Mouse (Mus musculus) ES-CJ7 (cell line): ENCODE data around the gene Asgr1.
"Not testable (repeated sequence)": the region's sequence is repeated elsewhere in the genome, so short reads cannot be mapped to it uniquely, and the experiment has no call there.

Experiments used
- DNase-seq: peaks from one replicate; pipeline ENCODE4 v3.0.0; 2011; ENCODE audit warnings: low read depth, low spot score

Gene Asgr1

GRCm38 (mm10) chr11:70053898-70054570 is at the start of gene Asgr1:
Gene Asgr1, plus strand, starts transcription at chr11:70054085.
- no peak for DNase-seq

- peak; percentile 79 for DNase-seq
These were observed 48.4 kb upstream of the Asgr1 start for GRCm38 (mm10) chr11:70005521-70005920.

DNA sequence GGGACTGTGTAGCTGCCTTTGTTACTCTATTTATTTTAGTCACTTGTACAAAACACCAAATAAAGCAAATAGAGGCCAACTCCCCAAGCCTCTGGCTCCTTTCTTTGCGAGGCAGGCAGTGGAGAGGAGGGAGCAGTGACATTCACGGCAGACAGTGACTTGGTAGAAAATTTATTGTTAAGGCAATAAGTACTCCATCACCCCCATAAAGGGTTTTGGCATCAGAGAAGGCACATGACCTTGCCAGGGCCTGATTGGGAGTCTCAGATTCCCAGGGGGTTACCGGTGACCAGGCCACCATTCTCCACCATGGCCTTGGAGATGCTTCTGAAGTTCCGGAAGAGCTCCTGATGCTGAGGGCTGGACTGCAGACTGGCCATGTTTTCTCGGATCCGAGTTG is 43.9 kb upstream of the Asgr1 start:
- no peak for DNase-seq

GRCm38 (mm10) chr11:70010548-70010947 is 43.3 kb upstream of the Asgr1 start:
- no peak for DNase-seq

- DNase-seq = no peak
These were observed 42.9 kb upstream of the Asgr1 start for GRCm38 (mm10) chr11:70010961-70011360.

DNA sequence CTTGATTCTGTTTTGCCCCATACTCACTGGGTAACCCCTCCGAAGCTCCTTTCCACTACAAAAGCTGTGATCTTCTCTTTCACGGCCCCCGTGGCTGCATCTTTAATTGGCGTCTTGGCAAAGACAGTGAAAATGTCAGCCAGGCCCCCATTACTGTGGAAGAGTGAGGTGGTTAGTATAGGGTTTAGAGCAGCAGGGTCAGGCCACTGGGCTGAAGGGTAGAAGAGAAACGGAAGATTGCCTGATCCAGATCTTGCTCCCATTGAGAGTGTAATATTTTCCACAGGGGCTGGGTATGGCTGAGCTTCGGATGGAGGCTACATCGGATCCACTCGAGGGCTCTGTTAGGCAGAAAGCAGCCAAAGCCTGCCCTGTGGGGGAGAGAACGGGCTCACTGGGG is 41.0 kb upstream of the Asgr1 start:
- no peak for DNase-seq

GRCm38 (mm10) chr11:70013408-70013807 is 40.5 kb upstream of the Asgr1 start:
- DNase-seq = no peak

GRCm38 (mm10) chr11:70014051-70014450 is 39.8 kb upstream of the Asgr1 start:
- no peak for DNase-seq

DNA sequence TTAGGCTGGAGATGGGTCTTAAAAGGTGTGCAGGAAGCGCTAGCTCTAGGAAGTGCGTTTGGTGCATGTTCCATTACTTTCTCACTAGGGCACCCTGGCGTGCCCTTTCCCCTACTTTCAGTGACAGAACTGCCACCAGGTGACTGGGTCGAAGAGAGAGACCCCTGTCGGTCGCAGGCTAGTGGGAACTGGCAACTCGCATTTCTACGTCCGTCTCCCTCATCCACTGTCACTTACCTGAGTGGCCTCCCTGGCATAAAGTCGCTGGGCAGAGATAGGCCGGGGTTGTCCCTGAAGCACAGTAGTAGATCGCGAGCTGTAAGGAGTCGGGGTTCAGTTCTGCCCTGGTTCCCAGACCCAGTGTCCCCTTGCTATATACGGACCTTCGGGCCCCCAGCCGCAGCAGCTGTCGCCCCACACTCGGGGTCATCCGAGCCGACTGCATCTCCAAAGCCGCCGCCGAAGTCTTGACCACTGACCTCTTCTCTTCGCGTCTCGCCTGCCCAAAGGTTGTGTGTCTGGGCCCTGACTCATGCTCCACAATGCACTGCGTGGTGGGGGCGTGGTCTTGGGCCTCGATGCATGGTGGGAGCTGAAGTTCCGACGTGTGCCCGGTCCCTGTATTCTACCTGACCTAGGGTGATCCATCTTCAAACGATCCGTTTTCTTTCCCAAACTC is 38.9 kb upstream of the Asgr1 start, which contains the start of gene Acadvl:
Gene Acadvl, minus strand, starts transcription at position 532 of the 679 bp plus-strand sequence.
- DNase-seq = peak; percentile 84

DNA sequence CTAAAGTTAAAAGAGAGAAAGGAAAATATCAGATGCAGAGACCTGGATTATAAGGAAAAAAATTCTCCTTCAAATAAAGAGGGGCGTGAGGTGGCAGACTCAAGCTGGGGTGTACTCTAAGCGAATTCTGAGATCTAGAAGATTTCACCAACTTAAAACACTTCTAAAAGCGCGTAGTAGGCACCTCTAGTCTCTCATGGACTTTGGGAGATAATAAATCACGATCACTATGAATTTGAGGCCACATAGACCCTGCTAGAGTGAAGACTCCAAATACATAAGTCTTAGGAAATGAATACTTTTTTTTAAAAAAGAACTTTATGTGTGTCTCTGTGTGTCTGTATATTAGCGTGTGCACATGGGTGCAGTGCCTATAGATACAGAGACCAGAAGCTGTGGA is 38.2 kb upstream of the Asgr1 start:
- no peak for DNase-seq

GRCm38 (mm10) chr11:70016177-70016576 is 37.7 kb upstream of the Asgr1 start:
- not testable (repeated sequence) for DNase-seq

DNA sequence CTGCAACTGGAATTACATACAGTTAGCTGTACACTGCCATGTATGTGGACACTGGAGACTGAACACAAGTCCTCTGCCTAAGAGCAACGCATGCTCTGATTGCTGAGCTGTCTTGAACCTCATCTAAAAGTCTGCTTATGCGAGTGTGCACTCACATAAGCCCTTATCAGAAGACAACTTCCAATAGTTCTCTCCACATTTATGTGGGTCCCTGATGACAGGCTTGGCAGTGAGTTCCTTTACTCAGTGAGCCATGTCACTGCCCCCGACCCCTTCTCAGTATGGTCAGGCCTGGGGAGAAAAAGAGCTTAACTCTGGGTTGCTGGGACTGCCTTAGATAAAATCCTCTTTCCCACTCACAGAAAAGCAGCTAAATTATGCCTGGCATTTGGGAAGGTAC is 37.2 kb upstream of the Asgr1 start, which contains the start of gene Dlg4:
Gene Dlg4, plus strand, starts transcription at position 274 of the 400 bp plus-strand sequence.
- DNase-seq = no peak

DNA sequence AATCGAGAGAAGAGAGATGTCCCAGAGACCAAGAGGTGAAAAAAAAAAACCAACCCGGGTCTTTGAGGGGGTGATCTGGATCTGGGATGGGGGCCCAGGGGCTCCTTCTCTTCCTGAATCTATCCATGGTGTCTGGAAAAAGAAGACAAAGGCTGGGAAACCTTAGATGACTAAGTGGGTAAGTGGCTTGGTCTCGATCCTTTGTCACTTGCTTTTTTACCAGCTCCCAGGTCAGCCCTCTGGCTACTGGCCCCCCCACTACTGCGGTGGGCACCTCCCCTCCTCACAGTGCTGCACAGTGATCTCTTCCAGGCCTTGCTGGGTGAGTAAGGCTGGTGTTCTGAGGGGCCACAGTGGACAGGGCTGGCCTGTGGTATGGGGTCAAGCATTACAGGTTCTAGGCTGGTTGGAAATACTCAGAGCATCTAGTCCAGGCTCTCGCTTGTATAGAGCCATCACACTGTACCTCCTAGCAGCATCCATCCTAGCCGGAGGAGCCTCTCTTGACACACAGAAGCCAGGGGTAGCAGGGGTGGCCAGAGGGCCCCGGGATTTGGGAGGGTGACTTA is 36.6 kb upstream of the Asgr1 start:
- DNase-seq = no peak

- no peak for DNase-seq
These were observed 35.5 kb upstream of the Asgr1 start for GRCm38 (mm10) chr11:70018131-70018990.

DNA sequence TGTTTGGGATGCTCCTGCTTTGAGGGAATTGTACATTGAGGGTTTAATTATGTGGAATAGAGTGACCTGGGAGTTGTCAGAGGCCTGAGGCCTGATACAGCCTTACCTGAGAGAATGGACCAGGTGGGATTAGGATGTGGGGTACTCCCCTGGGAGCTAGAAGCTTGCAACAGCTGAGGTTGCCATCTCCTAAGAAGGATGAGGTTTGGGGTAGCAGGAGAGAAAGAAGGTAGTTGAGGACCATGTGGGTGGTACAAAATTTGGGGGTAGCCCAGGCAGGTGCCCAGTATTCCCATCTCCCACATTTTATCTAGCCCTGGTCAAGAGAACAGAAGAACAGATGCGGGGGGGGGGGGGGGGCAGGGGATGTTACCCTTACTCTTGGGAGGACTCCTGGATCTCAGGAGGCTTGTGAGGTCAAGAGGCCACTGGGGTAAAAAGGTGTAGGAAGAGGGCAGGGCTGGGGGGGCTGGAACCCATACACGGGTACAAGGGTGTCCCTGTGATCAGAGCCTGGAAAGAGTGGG is 34.3 kb upstream of the Asgr1 start:
- no peak for DNase-seq

GRCm38 (mm10) chr11:70020022-70020631 is 33.8 kb upstream of the Asgr1 start:
- DNase-seq = no peak

GRCm38 (mm10) chr11:70020731-70021263 is 33.1 kb upstream of the Asgr1 start:
- peak; percentile 95 for DNase-seq

- peak; percentile 99 for DNase-seq
These were observed 32.4 kb upstream of the Asgr1 start for GRCm38 (mm10) chr11:70021264-70022132.

DNA sequence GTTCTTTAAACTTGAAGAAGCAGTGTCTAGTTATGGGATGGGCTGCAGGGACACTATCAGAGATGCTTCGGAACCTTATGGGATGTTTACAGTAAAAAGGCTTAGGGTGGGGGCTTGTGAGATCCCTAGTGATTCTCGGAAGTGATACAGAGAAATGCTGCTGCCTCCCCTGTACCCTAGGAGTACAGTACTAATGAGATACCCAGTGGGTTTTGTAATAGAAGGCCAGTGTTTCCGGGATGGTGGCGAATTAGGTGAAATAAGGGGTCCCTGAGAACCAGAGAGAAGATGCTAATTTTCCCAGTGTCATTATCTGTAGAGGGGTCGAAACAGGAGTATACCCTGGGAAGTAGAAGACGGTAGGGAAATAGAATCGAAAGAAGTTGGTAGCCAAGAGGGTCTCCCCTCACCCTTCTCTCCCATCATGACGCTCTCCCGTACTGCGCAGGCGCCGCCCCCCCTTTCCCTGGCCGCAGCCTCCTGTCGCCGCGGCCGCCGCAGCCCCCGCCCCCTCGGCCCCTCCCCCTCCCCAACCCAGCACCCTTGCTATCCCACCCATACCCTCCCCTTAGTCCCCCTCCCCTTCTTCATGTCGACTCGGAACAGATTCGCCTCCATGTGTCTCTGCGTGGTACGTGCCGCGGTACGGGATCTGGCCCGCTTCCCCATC is 30.3 kb upstream of the Asgr1 start:
- DNase-seq = no peak
